Mouse (Mus musculus) MEL (cell line): ENCODE results near the gene Atxn7l1. TPM values are rescaled to one million over a fixed set of nuclear protein-coding genes. Genes with fewer than 3 reads are reported as not detected.
"Not testable (repeated sequence)": the region's sequence is repeated elsewhere in the genome, so short reads cannot be mapped to it uniquely, and the experiment has no call there.

Experiments
- DNase-seq: peaks from one replicate; pipeline ENCODE4 v3.0.0; 2011; ENCODE audit warnings: low read depth, low spot score
- H3K27ac ChIP-seq: 2 replicates; pipeline ENCODE4 v1.5.1; 2012; ENCODE audit warnings: low read depth, mild to moderate bottlenecking, control low read depth, low read length, moderate library complexity; ENCODE audit not compliant: control insufficient read depth
- H3K27me3 ChIP-seq, 2 experiments: fragments of 150-350 bp in 1 of 2; sonication (generic) in 1 of 2; 2 replicates each; pipeline ENCODE4 v1.6.1; 2012; ENCODE audit warnings: low read length in 2 of 2, mild to moderate bottlenecking in 2 of 2, improper control_type of control experiment in 1 of 2, moderate library complexity in 1 of 2; ENCODE audit not compliant: insufficient read depth in 2 of 2, control insufficient read depth in 1 of 2
- H3K36me3 ChIP-seq, 2 experiments: 2 replicates each; pipeline ENCODE4 v1.6.1; 2012 to 2014; ENCODE audit warnings: low read length in 2 of 2, improper control_type of control experiment in 1 of 2, inconsistent platforms in 1 of 2, mild to moderate bottlenecking in 1 of 2; ENCODE audit not compliant: insufficient read depth in 2 of 2, control insufficient read depth in 1 of 2
- H3K4me1 ChIP-seq, 2 experiments: fragments of 150-350 bp in 1 of 2; sonication (generic) in 1 of 2; 2 replicates each; pipeline ENCODE4 v1.6.1; 2012; ENCODE audit warnings: low read length in 2 of 2, improper control_type of control experiment in 1 of 2, mild to moderate bottlenecking in 1 of 2; ENCODE audit not compliant: insufficient read depth in 2 of 2, control insufficient read depth in 1 of 2
- H3K4me3 ChIP-seq, 2 experiments: fragments of 150-350 bp in 1 of 2; sonication (generic) in 1 of 2; 2 replicates each; pipeline ENCODE4 v1.5.1; 2012; ENCODE audit warnings: low read depth in 2 of 2, low read length in 2 of 2, mild to moderate bottlenecking in 2 of 2, moderate library complexity in 2 of 2, control low read depth in 1 of 2, improper control_type of control experiment in 1 of 2; ENCODE audit not compliant: control insufficient read depth in 1 of 2, insufficient read depth in 1 of 2
- H3K79me2 ChIP-seq: 2 replicates; pipeline ENCODE4 v1.6.1; 2012; ENCODE audit warnings: mild to moderate bottlenecking, low read length, moderate library complexity; ENCODE audit not compliant: control insufficient read depth, poor library complexity, insufficient read depth
- H3K9ac ChIP-seq: 2 replicates; pipeline ENCODE4 v1.6.1; 2012; ENCODE audit warnings: low read depth, mild to moderate bottlenecking, control low read depth, low read length, moderate library complexity; ENCODE audit not compliant: control insufficient read depth, poor library complexity, severe bottlenecking
- H3K9me3 ChIP-seq: fragments of 150-350 bp; sonication (generic); replicated peaks from 2 replicates; pipeline ENCODE4 v1.6.1; 2012; ENCODE audit warnings: mild to moderate bottlenecking, low read length, improper control_type of control experiment, moderate library complexity; ENCODE audit not compliant: insufficient read depth
- CHD2 ChIP-seq: IDR thresholded peaks from 2 replicates; pipeline ENCODE4 v1.6.1; 2011; ENCODE audit warnings: low read length, improper control_type of control experiment
- CTCF ChIP-seq, 3 experiments: IDR thresholded peaks in 2 of 3; conservative IDR thresholded peaks in 1 of 3; 2 replicates each; pipeline ENCODE4 v1.5.1; 2011 to 2012; ENCODE audit warnings: low read length in 3 of 3, low read depth in 2 of 3, mild to moderate bottlenecking in 2 of 3, improper control_type of control experiment in 1 of 3, inconsistent platforms in 1 of 3, mixed read lengths in 1 of 3, moderate library complexity in 1 of 3; ENCODE audit not compliant: control insufficient read depth in 1 of 3, insufficient read depth in 1 of 3, poor library complexity in 1 of 3, severe bottlenecking in 1 of 3
- E2F4 ChIP-seq: IDR thresholded peaks from 2 replicates; pipeline ENCODE4 v1.6.1; 2011; ENCODE audit warnings: low read depth, low read length, improper control_type of control experiment, borderline replicate concordance
- ELF1 ChIP-seq: IDR thresholded peaks from 2 replicates; pipeline ENCODE4 v1.6.1; 2014; ENCODE audit warnings: low read depth, mild to moderate bottlenecking, inconsistent platforms, low read length, improper control_type of control experiment, moderate library complexity
- EP300 ChIP-seq, 2 experiments: IDR thresholded peaks; 2 replicates each; pipeline ENCODE4 v1.6.1; 2011; ENCODE audit warnings: improper control_type of control experiment in 2 of 2, low read length in 2 of 2, low read depth in 1 of 2, mild to moderate bottlenecking in 1 of 2
- GABPA ChIP-seq: IDR thresholded peaks from 2 replicates; pipeline ENCODE4 v1.6.1; 2012; ENCODE audit warnings: low read depth, mild to moderate bottlenecking, inconsistent platforms, low read length, improper control_type of control experiment, moderate library complexity
- GATA1 ChIP-seq: IDR thresholded peaks from 2 replicates; pipeline ENCODE4 v1.6.1; 2011; ENCODE audit warnings: low read depth, low read length, improper control_type of control experiment
- HCFC1 ChIP-seq: IDR thresholded peaks from 2 replicates; pipeline ENCODE4 v1.6.1; 2012; ENCODE audit warnings: low read depth, mild to moderate bottlenecking, inconsistent platforms, low read length, improper control_type of control experiment, moderate library complexity
- MAX ChIP-seq: IDR thresholded peaks from 2 replicates; pipeline ENCODE4 v1.6.1; 2011; ENCODE audit warnings: low read length, improper control_type of control experiment
- MAZ ChIP-seq: IDR thresholded peaks from 2 replicates; pipeline ENCODE4 v1.6.1; 2012; ENCODE audit warnings: low read depth, mild to moderate bottlenecking, inconsistent platforms, low read length, improper control_type of control experiment
- MYB ChIP-seq: IDR thresholded peaks from 2 replicates; pipeline ENCODE4 v1.6.1; 2011; ENCODE audit warnings: mild to moderate bottlenecking, low read depth, low read length, improper control_type of control experiment
- MYC ChIP-seq: IDR thresholded peaks from 2 replicates; pipeline ENCODE4 v1.6.1; 2011; ENCODE audit warnings: low read depth, mild to moderate bottlenecking, low read length, improper control_type of control experiment, moderate library complexity
- NELFE ChIP-seq: IDR thresholded peaks from 2 replicates; pipeline ENCODE4 v1.6.1; 2011; ENCODE audit warnings: low read depth, low read length, improper control_type of control experiment
- POLR2AphosphoS5 ChIP-seq: IDR thresholded peaks from 2 replicates; pipeline ENCODE4 v1.6.1; 2012; ENCODE audit warnings: low read depth, borderline replicate concordance, mild to moderate bottlenecking, inconsistent platforms, low read length, moderate library complexity, mixed read lengths
- RAD21 ChIP-seq: IDR thresholded peaks from 2 replicates; pipeline ENCODE4 v1.6.1; 2011; ENCODE audit warnings: mild to moderate bottlenecking, low read depth, low read length, improper control_type of control experiment
- SIN3A ChIP-seq: IDR thresholded peaks from 2 replicates; pipeline ENCODE4 v1.6.1; 2012; ENCODE audit warnings: low read length, improper control_type of control experiment, inconsistent platforms
- TAL1 ChIP-seq: IDR thresholded peaks from 2 replicates; pipeline ENCODE4 v1.6.1; 2012; ENCODE audit warnings: mild to moderate bottlenecking, inconsistent platforms, low read length, moderate library complexity, mixed read lengths
- TBP ChIP-seq: IDR thresholded peaks from 2 replicates; pipeline ENCODE4 v1.8.0; 2011; ENCODE audit warnings: low read depth, low read length, improper control_type of control experiment
- TCF12 ChIP-seq: IDR thresholded peaks from 2 replicates; pipeline ENCODE4 v1.6.1; 2014; ENCODE audit warnings: low read depth, mild to moderate bottlenecking, inconsistent platforms, low read length, improper control_type of control experiment, moderate library complexity
- ZC3H11A ChIP-seq: IDR thresholded peaks from 2 replicates; pipeline ENCODE4 v1.6.1; 2012; ENCODE audit warnings: low read depth, mild to moderate bottlenecking, inconsistent platforms, low read length, improper control_type of control experiment
- polyA plus RNA-seq, 2 experiments: library from polyadenylated mRNA; stranded (reverse) in 1 of 2; unstranded in 1 of 2; fragments of >175 nt in 1 of 2; fragments of >200 nt in 1 of 2; gene quantifications; 2 replicates each; pipeline versions ENCODE4 v1.2.1 to v1.2.4; 2012; ENCODE audit warnings: low replicate concordance in 2 of 2, low read depth in 1 of 2; ENCODE audit not compliant: insufficient read length in 2 of 2, insufficient read depth in 1 of 2, missing spikeins in 1 of 2
- total RNA-seq: library from RNA; depleted of rRNA; stranded (reverse); fragments of 300-350 nt; gene quantifications from 2 replicates; pipeline ENCODE4 v1.2.3, GENCODE M21; 2012

Atxn7l1 gene
- total and polyA plus RNA-seq, 3 experiments, result 11.6 to 50.3 TPM; not detected in 1

DNA sequence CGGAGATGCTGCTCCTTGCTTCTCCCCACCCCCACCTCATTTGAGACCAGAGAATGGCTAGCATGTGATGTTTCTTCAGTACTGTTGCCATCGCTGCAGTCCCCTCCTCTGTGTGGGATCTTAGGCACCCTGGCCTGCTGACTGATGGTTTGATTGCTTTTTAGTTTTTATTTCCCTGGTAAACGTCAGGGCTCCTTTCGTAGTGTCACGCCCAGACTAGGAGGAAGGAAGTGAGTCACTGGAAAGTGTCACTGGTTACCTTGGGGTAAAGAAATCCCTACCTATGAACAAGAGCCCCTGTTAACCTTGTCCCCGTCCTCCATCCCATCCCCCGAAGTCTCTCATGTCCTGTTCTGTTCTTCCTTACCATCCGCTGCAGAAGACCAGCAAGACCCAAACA, 10.8 kb downstream of the Atxn7l1 start:
- no peak for TF ChIP-seq TBP
- TF ChIP-seq GABPA, result no peak
- no peak for TF ChIP-seq NELFE
- TF ChIP-seq TCF12, result no peak
- no peak for TF ChIP-seq MYC
- no peak for TF ChIP-seq CHD2
- TF ChIP-seq ELF1, result no peak
- TF ChIP-seq CTCF (IDR thresholded peaks at IDR 0.05 in 2 of 3, conservative IDR thresholded peaks at IDR 0.05 in 1 of 3; ENCODE audit: control insufficient read depth in 1 of 3, insufficient read depth in 1 of 3, low read depth in 2 of 3, low read length in 3 of 3, poor library complexity in 1 of 3, severe bottlenecking in 1 of 3), result no peak
- no peak for TF ChIP-seq POLR2AphosphoS5
- TF ChIP-seq MAX, result no peak
- no peak for TF ChIP-seq MAZ
- no peak for TF ChIP-seq ZC3H11A
- TF ChIP-seq TAL1, result no peak
- Histone ChIP-seq H3K4me3 (no peak overlapping the region), H3K27me3 (no peaks in the 10 kb centered on the region), H3K9ac (no peak overlapping the region), H3K36me3 (peaks cover 0 to 22% of the 10 kb centered on the region in 2 experiments; a peak in 2 of 4 replicates), H3K79me2 (no peaks in the 10 kb centered on the region), H3K4me1 (peaks cover 13 to 24% of the 10 kb centered on the region in 2 experiments), H3K9me3 (no peaks in the 10 kb centered on the region), H3K27ac (no peak overlapping the region)
- no peak for DNase-seq

DNA sequence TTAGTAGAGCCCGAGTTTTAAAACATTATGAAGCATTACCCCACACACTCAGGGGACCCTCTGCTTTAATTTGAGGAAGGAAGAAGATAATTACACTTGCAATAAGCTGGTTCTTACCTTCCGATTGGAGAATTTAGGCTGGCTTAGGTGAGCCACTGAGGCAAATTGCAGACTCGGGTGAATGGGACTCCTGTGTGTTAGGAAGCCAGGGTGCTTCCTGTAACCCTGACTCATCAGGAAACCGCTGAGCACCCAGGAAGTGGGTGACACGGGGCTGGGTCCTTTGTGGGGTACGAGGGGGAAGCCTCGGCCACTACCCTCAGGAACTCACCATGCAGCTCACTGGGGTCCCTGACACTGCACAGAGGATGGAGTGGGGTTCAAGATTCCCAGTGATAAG, 12.9 kb downstream of the Atxn7l1 start:
- no peak for DNase-seq
- H3K4me3 ChIP-seq, result no peak overlapping the region
- peaks cover 0 to 8% of the 10 kb centered on the region in 2 experiments; a peak in 1 of 4 replicates for H3K36me3 ChIP-seq

DNA sequence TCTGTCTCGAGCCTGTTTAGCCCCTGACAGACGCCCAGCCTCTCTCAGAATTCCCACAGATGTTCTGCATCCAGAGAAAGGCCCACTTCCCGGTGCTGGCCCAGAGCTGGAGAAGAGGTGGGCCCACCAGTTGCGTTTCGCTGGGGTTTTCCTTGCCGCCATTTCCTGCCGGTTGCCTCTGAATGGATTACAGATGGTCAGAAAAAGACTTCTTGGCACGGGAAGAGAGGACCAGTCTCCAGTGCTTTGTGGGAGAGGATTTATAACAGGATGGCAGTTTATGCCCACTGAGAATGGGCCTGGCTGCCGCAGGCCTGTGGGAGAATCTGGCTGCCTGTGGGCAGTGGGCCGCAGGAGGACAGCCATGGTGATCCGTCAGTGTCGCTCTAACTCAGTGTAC, 15.0 kb downstream of the Atxn7l1 start:
- Histone ChIP-seq H3K9me3 (no peaks in the 10 kb centered on the region), H3K9ac (no peak overlapping the region), H3K4me3 (no peak overlapping the region), H3K4me1 (peaks cover 0 to 3% of the 10 kb centered on the region in 2 experiments; a peak in 1 of 4 replicates), H3K36me3 (no peaks in the 10 kb centered on the region), H3K27ac (no peak overlapping the region), H3K27me3 (no peaks in the 10 kb centered on the region), H3K79me2 (no peaks in the 10 kb centered on the region)
- DNase-seq, result no peak
- TF ChIP-seq EP300 (IDR thresholded peaks at IDR 0.05; ENCODE audit: low read depth in 1 of 2, low read length in 2 of 2), result no peak
- TF ChIP-seq HCFC1, result no peak
- no peak for TF ChIP-seq SIN3A
- TF ChIP-seq E2F4, result no peak
- no peak for TF ChIP-seq GATA1
- no peak for TF ChIP-seq RAD21
- TF ChIP-seq MYB, result no peak

More for the DNA sequence above, 12.9 kb downstream of the Atxn7l1 start:
- no peaks in the 10 kb centered on the region for H3K79me2 ChIP-seq
- TF ChIP-seq RAD21 (no peak), POLR2AphosphoS5 (no peak)
- H3K9ac ChIP-seq, result no peak overlapping the region
- no peak overlapping the region for H3K27ac ChIP-seq
- no peaks in the 10 kb centered on the region for H3K9me3 ChIP-seq
- peaks cover 4 to 13% of the 10 kb centered on the region in 2 experiments; a peak in 3 of 4 replicates for H3K4me1 ChIP-seq
- no peaks in the 10 kb centered on the region for H3K27me3 ChIP-seq

DNA sequence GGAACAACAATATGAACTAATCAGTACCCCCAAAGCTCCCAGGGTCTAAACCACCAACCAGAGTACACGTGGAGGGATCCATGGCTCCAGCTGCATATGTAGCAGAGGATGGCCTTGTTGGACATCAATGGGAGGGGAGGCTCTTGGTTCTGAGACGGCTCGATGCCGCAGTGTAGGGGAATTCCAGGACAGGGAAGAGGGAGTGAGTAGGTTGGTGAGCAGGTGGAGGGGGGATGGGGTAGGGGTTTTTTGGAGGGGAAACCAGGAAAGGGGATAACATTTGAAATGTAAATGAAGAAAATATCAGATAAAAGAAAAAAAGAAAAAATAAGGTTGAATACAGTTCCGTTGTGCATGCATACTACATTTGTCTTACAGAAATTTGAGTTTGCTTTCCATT, 16.5 kb downstream of the Atxn7l1 start:
- H3K9ac ChIP-seq, H3K4me3 ChIP-seq, DNase-seq, H3K27me3 ChIP-seq, H3K4me1 ChIP-seq, H3K79me2 ChIP-seq, H3K27ac ChIP-seq, H3K36me3 ChIP-seq, H3K9me3 ChIP-seq: not testable (repeated sequence)
